Comparison of ENCODE assay signal across 8 mouse cellular contexts in the genomic region with DNA sequence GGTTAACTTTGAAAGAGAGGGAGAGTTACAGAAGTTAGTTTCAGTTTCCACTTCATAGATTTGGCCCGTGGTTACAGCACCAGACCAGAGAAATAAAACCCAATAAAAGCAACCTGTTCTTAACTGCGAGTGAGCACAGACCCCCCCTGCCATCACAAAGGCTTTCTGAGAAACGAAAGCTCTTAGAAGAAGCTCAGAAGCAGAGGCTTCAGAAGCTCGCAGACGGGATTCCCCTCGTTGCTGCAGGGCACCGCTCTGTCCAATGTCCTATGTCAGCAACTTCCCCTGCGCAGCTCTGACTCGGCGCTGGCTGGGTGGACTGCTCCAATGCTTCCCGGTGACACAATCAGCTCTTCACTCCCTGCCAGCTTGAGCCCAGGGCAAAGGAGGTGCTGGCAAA. TPM values are rescaled to one million over a fixed set of nuclear protein-coding genes. Genes with fewer than 3 reads are reported as not detected.
DNase-seq lines count a peak whose midpoint lies in the region; ATAC-seq and TF ChIP-seq lines count a peak whose summit lies in the region.

No protein-coding gene starts in this region.

- no peaks in the 10 kb centered on the region for H3K36me3 ChIP-seq in midbrain, postnatal 0 days (ENCODE audit: insufficient read depth, low read length)
- no peaks in the 10 kb centered on the region for H3K36me3 ChIP-seq in midbrain, embryonic 13.5 days
- no peaks in the 10 kb centered on the region for H3K36me3 ChIP-seq in heart, embryonic 14.5 days (ENCODE audit: control insufficient read depth, insufficient read depth, low read length)
- no peaks in the 10 kb centered on the region for H3K36me3 ChIP-seq in liver, adult 2 months (ENCODE audit: control insufficient read depth, insufficient read depth, low read length)
- no peaks in the 10 kb centered on the region for H3K36me3 ChIP-seq in neural tube, embryonic 15.5 days

- peak overlapping the region; percentile 28; the same call in 1 of the 2 replicates for H3K4me2 ChIP-seq in midbrain, postnatal 0 days (ENCODE audit: low read depth, low read length, poor library complexity, severe bottlenecking)
- no peak overlapping the region for H3K4me2 ChIP-seq in midbrain, embryonic 13.5 days (replicated peaks)
- H3K4me2 ChIP-seq in heart, embryonic 14.5 days (ENCODE audit: low read length) = peak overlapping the region; percentile 59
- H3K4me2 ChIP-seq in neural tube, embryonic 15.5 days = peak overlapping the region; percentile 34

- H3K4me3 ChIP-seq in midbrain, postnatal 0 days (ENCODE audit: low read depth, low read length) = no peak overlapping the region; the same call in 1 of the 2 replicates
- no peak overlapping the region for H3K4me3 ChIP-seq in midbrain, embryonic 13.5 days (replicated peaks)
- H3K4me3 ChIP-seq in brown adipose tissue, adult 24 weeks (ENCODE audit: insufficient read depth, low read depth, low read length) = peak overlapping the region; percentile 66
- peak overlapping the region; percentile 40 to 48 for H3K4me3 ChIP-seq in heart, embryonic 14.5 days (ENCODE audit: control insufficient read depth in 1 of 2, insufficient read depth in 1 of 2, low read depth in 1 of 2, low read length in 2 of 2)
- H3K4me3 ChIP-seq in liver, adult 2 months (ENCODE audit: insufficient read depth, low read depth, low read length) = peak overlapping the region; percentile 57
- H3K4me3 ChIP-seq in neural tube, embryonic 15.5 days (replicated peaks) = no peak overlapping the region

- TF ChIP-seq POLR2A in liver, adult 2 months (IDR thresholded peaks at IDR 0.05; ENCODE audit: extremely low read depth, insufficient read depth, low read length) = 0 out of 2 replicates have a peak, but pooled peaks have one; percentile 25

- H3K4me1 ChIP-seq in midbrain, postnatal 0 days (ENCODE audit: insufficient read depth, low read length) = no peaks in the 10 kb centered on the region
- H3K4me1 ChIP-seq in midbrain, embryonic 13.5 days (replicated peaks) = peaks cover 4% of the 10 kb centered on the region
- H3K4me1 ChIP-seq in brown adipose tissue, adult 24 weeks (ENCODE audit: control insufficient read depth, insufficient read depth, insufficient read length, low read length) = peaks cover 8% of the 10 kb centered on the region
- peaks cover 4 to 5% of the 10 kb centered on the region in 2 experiments; a peak in 3 of 4 replicates for H3K4me1 ChIP-seq in heart, embryonic 14.5 days (ENCODE audit: control insufficient read depth in 2 of 2, insufficient read depth in 2 of 2, low read length in 2 of 2)
- peaks cover 15% of the 10 kb centered on the region for H3K4me1 ChIP-seq in liver, adult 2 months (ENCODE audit: control insufficient read depth, insufficient read depth, low read length)
- peaks cover 4% of the 10 kb centered on the region for H3K4me1 ChIP-seq in neural tube, embryonic 15.5 days

- TF ChIP-seq CTCF in midbrain, postnatal 0 days (IDR thresholded peaks at IDR 0.05) = no peak
- no peak for TF ChIP-seq CTCF in liver, adult 2 months (IDR thresholded peaks at IDR 0.05; ENCODE audit: low read depth, low read length)

- H3K79me2 ChIP-seq in liver, adult 2 months (ENCODE audit: control insufficient read depth, insufficient read depth, low read length) = no peaks in the 10 kb centered on the region

- no peak overlapping the region for H3K27ac ChIP-seq in midbrain, postnatal 0 days (ENCODE audit: low read depth, low read length)
- no peak overlapping the region for H3K27ac ChIP-seq in midbrain, embryonic 13.5 days
- peak overlapping the region; percentile 84 for H3K27ac ChIP-seq in brown adipose tissue, adult 24 weeks (replicated peaks; ENCODE audit: low read depth, low read length)
- peak overlapping the region; percentile 63 to 81; a peak in 3 of 4 replicates for H3K27ac ChIP-seq in heart, embryonic 14.5 days (replicated peaks in 1 of 2; ENCODE audit: control insufficient read depth in 1 of 2, insufficient read depth in 1 of 2, low read depth in 2 of 2, low read length in 2 of 2)
- peak overlapping the region; percentile 93 for H3K27ac ChIP-seq in liver, adult 2 months (replicated peaks; ENCODE audit: insufficient read depth, low read depth, low read length)
- no peak overlapping the region for H3K27ac ChIP-seq in neural tube, embryonic 15.5 days (replicated peaks)

- 45% methylated on average over 11 of the region's 11 CpGs for WGBS in midbrain, postnatal 0 days
- WGBS in midbrain, embryonic 13.5 days = 61% methylated on average over 11 of the region's 11 CpGs
- WGBS in heart, embryonic 14.5 days = 9% methylated on average over 11 of the region's 11 CpGs
- WGBS in liver, adult 2 months = 0% methylated on average over 11 of the region's 11 CpGs
- 52% methylated on average over 11 of the region's 11 CpGs for WGBS in neural tube, embryonic 15.5 days

- no peak for DNase-seq in midbrain, postnatal 0 days (ENCODE audit: low spot score)
- DNase-seq in liver, adult 2 months (ENCODE audit: extremely low read depth, low read depth, low spot score) = peak; percentile 88
- no peak for DNase-seq in right cerebral cortex, adult 18-20 months
- no peak for DNase-seq in left cerebral cortex, adult 11 months (ENCODE audit: low spot score)

- no peak overlapping the region for H3K9ac ChIP-seq in midbrain, postnatal 0 days (replicated peaks; ENCODE audit: low read length, poor library complexity, severe bottlenecking)
- no peak overlapping the region for H3K9ac ChIP-seq in midbrain, embryonic 13.5 days (replicated peaks)
- peak overlapping the region; percentile 64 for H3K9ac ChIP-seq in heart, embryonic 14.5 days (ENCODE audit: low read length)
- peak overlapping the region; percentile 73 for H3K9ac ChIP-seq in liver, adult 2 months (ENCODE audit: low read depth, low read length)
- H3K9ac ChIP-seq in neural tube, embryonic 15.5 days (replicated peaks) = no peak overlapping the region

- no peaks in the 10 kb centered on the region for H3K9me3 ChIP-seq in midbrain, postnatal 0 days (ENCODE audit: low read length)
- H3K9me3 ChIP-seq in midbrain, embryonic 13.5 days = no peaks in the 10 kb centered on the region
- no peaks in the 10 kb centered on the region for H3K9me3 ChIP-seq in heart, embryonic 14.5 days (ENCODE audit: control insufficient read depth, low read length)
- no peaks in the 10 kb centered on the region for H3K9me3 ChIP-seq in neural tube, embryonic 15.5 days (replicated peaks)

- ATAC-seq in midbrain, postnatal 0 days (ENCODE audit: low FRiP score) = no peak
- ATAC-seq in midbrain, embryonic 13.5 days = no peak
- no peak; the same call in 1 of the 2 replicates for ATAC-seq in heart, embryonic 14.5 days (ENCODE audit: insufficient number of reproducible peaks, insufficient read depth, low FRiP score, low read depth)
- no peak for ATAC-seq in neural tube, embryonic 15.5 days (ENCODE audit: low FRiP score)

- no peaks in the 10 kb centered on the region for H3K27me3 ChIP-seq in midbrain, postnatal 0 days (ENCODE audit: insufficient read depth, low read length)
- peaks cover 6% of the 10 kb centered on the region; the same call in 1 of the 2 replicates for H3K27me3 ChIP-seq in midbrain, embryonic 13.5 days
- no peaks in the 10 kb centered on the region for H3K27me3 ChIP-seq in heart, embryonic 14.5 days (ENCODE audit: control insufficient read depth, insufficient read depth, low read length)
- H3K27me3 ChIP-seq in liver, adult 2 months (ENCODE audit: control insufficient read depth, insufficient read depth, low read length) = no peaks in the 10 kb centered on the region
- H3K27me3 ChIP-seq in neural tube, embryonic 15.5 days (replicated peaks) = 0 out of 2 replicates have a peak, but pooled peaks cover 4% of the 10 kb centered on the region

RNA-seq across cellular contexts. Expression of a gene that starts 4.8 kb away (rescaled TPM):
- total RNA-seq in midbrain, postnatal 0 days (2014; rRNA removed) = not detected in 2 replicates
- polyA plus RNA-seq in midbrain, postnatal 0 days (2015; fragmentation: Nextera tagmentation; extraction: Ambion mirVana) = 0.28 TPM in 1 of 2 replicates, not detected in the other
- polyA plus RNA-seq in midbrain, embryonic 13.5 days (2015; fragmentation: Nextera tagmentation; extraction: Ambion mirVana) = 0.28 and 0.31 TPM in 2 replicates
- 2.7 TPM in 1 of 2 replicates, not detected in the other for polyA plus RNA-seq in brown adipose tissue, adult 24 weeks (2012; ENCODE audit: insufficient read depth, insufficient read length, missing spikeins)
- 0.74 and 1.2 TPM in 2 replicates for polyA plus RNA-seq in heart, embryonic 14.5 days (2014; fragmentation: Nextera tagmentation; extraction: Ambion mirVana)
- total RNA-seq in liver, adult 2 months (2014; rRNA removed) = 1.5 and 2.8 TPM in 2 replicates
- polyA plus RNA-seq in liver, adult 2 months (2012; rRNA removed) = 6.7 and 13.2 TPM in 2 replicates
- polyA plus RNA-seq in neural tube, embryonic 15.5 days (2015; fragmentation: Nextera tagmentation; extraction: Ambion mirVana) = 0.18 and 10.9 TPM in 2 replicates

RNA-seq across cellular contexts. Expression of a gene that starts 21.9 kb away (rescaled TPM):
- total RNA-seq in midbrain, postnatal 0 days (2014; rRNA removed) = 4.2 and 4.7 TPM in 2 replicates
- 5.5 and 7.1 TPM in 2 replicates for polyA plus RNA-seq in midbrain, postnatal 0 days (2015; fragmentation: Nextera tagmentation; extraction: Ambion mirVana)
- polyA plus RNA-seq in midbrain, embryonic 13.5 days (2015; fragmentation: Nextera tagmentation; extraction: Ambion mirVana) = 2.9 and 5.6 TPM in 2 replicates
- 163 and 220 TPM in 2 replicates for polyA plus RNA-seq in brown adipose tissue, adult 24 weeks (2012; ENCODE audit: insufficient read depth, insufficient read length, missing spikeins)
- polyA plus RNA-seq in heart, embryonic 14.5 days (2014; fragmentation: Nextera tagmentation; extraction: Ambion mirVana) = 59.2 and 60.2 TPM in 2 replicates
- total RNA-seq in liver, adult 2 months (2014; rRNA removed) = 8.5 and 8.6 TPM in 2 replicates
- 1.7 and 1.8 TPM in 2 replicates for polyA plus RNA-seq in liver, adult 2 months (2012; rRNA removed)
- 9.5 and 10.6 TPM in 2 replicates for polyA plus RNA-seq in neural tube, embryonic 15.5 days (2015; fragmentation: Nextera tagmentation; extraction: Ambion mirVana)

RNA-seq across cellular contexts. Expression of a gene that starts 25.6 kb away (rescaled TPM):
- not detected in 2 replicates for total RNA-seq in midbrain, postnatal 0 days (2014; rRNA removed)
- not detected in 2 replicates for polyA plus RNA-seq in midbrain, postnatal 0 days (2015; fragmentation: Nextera tagmentation; extraction: Ambion mirVana)
- not detected in 2 replicates for polyA plus RNA-seq in midbrain, embryonic 13.5 days (2015; fragmentation: Nextera tagmentation; extraction: Ambion mirVana)
- 15.5 and 47.1 TPM in 2 replicates for polyA plus RNA-seq in brown adipose tissue, adult 24 weeks (2012; ENCODE audit: insufficient read depth, insufficient read length, missing spikeins)
- polyA plus RNA-seq in heart, embryonic 14.5 days (2014; fragmentation: Nextera tagmentation; extraction: Ambion mirVana) = not detected in 2 replicates
- total RNA-seq in liver, adult 2 months (2014; rRNA removed) = 5.3 and 11.9 TPM in 2 replicates
- 28.2 and 28.8 TPM in 2 replicates for polyA plus RNA-seq in liver, adult 2 months (2012; rRNA removed)
- 0.15 TPM in 1 of 2 replicates, not detected in the other for polyA plus RNA-seq in neural tube, embryonic 15.5 days (2015; fragmentation: Nextera tagmentation; extraction: Ambion mirVana)

RNA-seq across cellular contexts. Expression of a gene that starts 43.2 kb away (rescaled TPM):
- 33.1 and 38.7 TPM in 2 replicates for total RNA-seq in midbrain, postnatal 0 days (2014; rRNA removed)
- 27.2 and 33.2 TPM in 2 replicates for polyA plus RNA-seq in midbrain, postnatal 0 days (2015; fragmentation: Nextera tagmentation; extraction: Ambion mirVana)
- 32.6 and 34.2 TPM in 2 replicates for polyA plus RNA-seq in midbrain, embryonic 13.5 days (2015; fragmentation: Nextera tagmentation; extraction: Ambion mirVana)
- 4.2 and 5.8 TPM in 2 replicates for polyA plus RNA-seq in brown adipose tissue, adult 24 weeks (2012; ENCODE audit: insufficient read depth, insufficient read length, missing spikeins)
- polyA plus RNA-seq in heart, embryonic 14.5 days (2014; fragmentation: Nextera tagmentation; extraction: Ambion mirVana) = 23.4 and 25.8 TPM in 2 replicates
- 5.6 and 5.7 TPM in 2 replicates for total RNA-seq in liver, adult 2 months (2014; rRNA removed)
- polyA plus RNA-seq in liver, adult 2 months (2012; rRNA removed) = 3.8 and 6.3 TPM in 2 replicates
- 27.8 and 34.8 TPM in 2 replicates for polyA plus RNA-seq in neural tube, embryonic 15.5 days (2015; fragmentation: Nextera tagmentation; extraction: Ambion mirVana)

Comparison
In these comparisons a context has a peak if more than half of its experiments do, and no peak if none do; other contexts are left out.
1. H3K27ac ChIP-seq: peak in brown adipose tissue, adult 24 weeks (single experiment), heart, embryonic 14.5 days (2 of 2) and liver, adult 2 months (single experiment); none in midbrain, postnatal 0 days (single experiment), midbrain, embryonic 13.5 days (single experiment) and neural tube, embryonic 15.5 days (single experiment).
2. H3K4me3 ChIP-seq: peak in brown adipose tissue, adult 24 weeks (single experiment), heart, embryonic 14.5 days (2 of 2) and liver, adult 2 months (single experiment); none in midbrain, postnatal 0 days (single experiment), midbrain, embryonic 13.5 days (single experiment) and neural tube, embryonic 15.5 days (single experiment).
3. H3K9ac ChIP-seq: peak in heart, embryonic 14.5 days (single experiment) and liver, adult 2 months (single experiment); none in midbrain, postnatal 0 days (single experiment), midbrain, embryonic 13.5 days (single experiment) and neural tube, embryonic 15.5 days (single experiment).
4. RNA of a gene that starts 25.6 kb away (polyA plus RNA-seq): 28.2 to 28.8 TPM in liver, adult 2 months and 15.5 to 47.1 TPM in brown adipose tissue, adult 24 weeks; 0.15 TPM in neural tube, embryonic 15.5 days, not detected in midbrain, postnatal 0 days, not detected in midbrain, embryonic 13.5 days and not detected in heart, embryonic 14.5 days; every median in the first group is over 10 times any median in the second.